Mouse (Mus musculus) spleen, postnatal 36 days (tissue): ENCODE measurements around the gene Ror2.

Source experiments
- DNase-seq, 2 experiments: peaks; one replicate each; pipeline ENCODE4 v3.0.0; 2022; ENCODE audit warnings: low spot score in 2 of 2, mixed read lengths in 1 of 2

Ror2 gene

DNA sequence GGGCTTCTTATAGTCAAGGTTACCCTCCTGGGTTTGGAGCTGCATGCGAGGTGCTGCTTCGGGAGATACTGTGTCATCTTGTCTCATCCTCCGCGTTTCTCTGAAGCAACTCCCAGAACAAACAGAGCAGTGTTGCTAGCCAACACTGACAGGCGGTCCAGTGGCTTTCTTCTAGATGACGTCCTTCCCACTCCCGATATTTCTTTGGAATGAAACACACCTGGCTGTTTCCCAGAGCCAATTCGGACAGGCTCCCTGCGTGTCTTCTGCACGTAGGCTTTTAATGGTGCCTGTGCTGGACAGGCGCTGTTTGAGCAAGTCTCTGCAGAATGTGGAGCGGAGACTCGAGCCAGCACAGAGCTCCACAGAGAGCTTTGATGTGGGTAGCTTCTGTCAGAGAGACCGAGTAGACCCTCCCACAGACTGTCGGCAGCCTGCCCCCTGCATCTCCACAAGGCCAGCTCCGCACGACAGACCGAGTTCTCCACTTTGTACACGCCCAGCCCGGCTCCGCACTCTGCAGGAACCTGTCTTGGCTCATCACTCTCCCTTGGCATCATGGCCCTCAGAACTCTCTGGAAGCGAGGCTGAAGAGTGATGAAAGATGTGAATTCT, 216.7 kb downstream of the Ror2 start:
- DNase-seq: no peak

GRCm38 (mm10) chr13:53068461-53068860, 217.5 kb downstream of the Ror2 start:
- DNase-seq: no peak

GRCm38 (mm10) chr13:53067949-53068348, 218.0 kb downstream of the Ror2 start:
- no peak for DNase-seq

GRCm38 (mm10) chr13:53065122-53065521, 220.8 kb downstream of the Ror2 start:
- no peak for DNase-seq

GRCm38 (mm10) chr13:53064681-53065080, 221.2 kb downstream of the Ror2 start:
- no peak for DNase-seq
